Mouse (Mus musculus): ENCODE measurements at regions not wholly inside any gene's neighbourhood (a gene's known extent, or its start where the extent isn't known, plus 50 kb on each side); places are given as distances from the start of the nearest gene placed in this dataset.

GRCm38 (mm10) chr2:61354104-61354503, 224.3 kb upstream of the Tank start:
- no peak for DNase-seq (ENCODE audit: low spot score)

DNA sequence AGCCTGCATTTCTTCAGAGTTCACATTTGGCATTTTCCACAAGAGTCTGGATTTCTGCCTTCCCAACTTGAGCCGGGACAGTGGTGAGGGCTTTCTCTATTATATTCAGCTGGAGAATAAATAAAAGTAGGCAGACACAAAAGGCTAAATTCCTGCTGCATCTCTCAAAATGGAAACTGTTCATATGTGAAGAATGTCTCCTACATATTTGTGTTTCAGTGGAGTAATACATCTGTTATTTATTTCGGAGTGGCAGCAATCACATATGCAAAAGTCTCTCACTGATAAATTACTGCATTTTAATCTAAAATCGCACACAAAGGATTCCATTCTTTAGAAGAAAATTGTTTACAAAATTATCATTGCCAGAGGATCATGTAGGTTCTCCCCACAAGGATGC, 230.9 kb upstream of the Tank start:
- no peak for DNase-seq (ENCODE audit: low spot score)

DNA sequence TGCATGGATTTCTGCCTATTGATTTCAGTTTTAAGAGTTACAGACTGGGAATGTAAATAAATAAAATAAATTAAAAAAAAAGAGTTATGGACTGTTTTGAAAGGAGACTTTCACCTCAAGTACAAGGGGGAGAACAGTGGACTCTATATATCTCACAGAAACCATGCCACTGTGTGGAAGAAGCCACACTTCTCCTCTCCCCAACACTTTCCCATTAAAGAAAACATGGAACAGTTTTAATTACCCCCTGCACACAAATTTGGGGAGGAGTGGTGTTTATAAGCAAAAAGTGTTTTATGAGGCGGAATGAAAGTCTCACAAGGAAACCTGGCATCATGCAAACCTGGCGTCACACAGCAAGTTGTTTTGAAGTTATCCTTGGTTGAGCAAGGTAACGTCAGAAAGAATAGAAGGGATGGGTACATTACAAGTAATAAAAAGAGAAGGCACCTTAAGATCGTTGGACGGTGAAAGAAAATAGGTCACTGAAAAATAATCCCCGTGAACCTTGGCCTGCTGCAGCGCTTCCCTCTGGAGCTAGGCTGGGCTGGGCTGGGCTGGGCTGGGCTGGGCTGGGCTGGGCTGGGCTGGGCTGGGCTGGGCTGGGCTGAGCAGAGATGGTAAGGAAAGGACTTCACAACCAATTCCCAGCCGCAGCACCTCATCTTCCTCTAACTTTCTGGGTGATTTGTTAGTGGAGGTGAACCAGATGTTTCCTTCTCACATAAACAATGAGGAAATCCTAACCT, 232.2 kb upstream of the Tank start:
- no peak for DNase-seq (ENCODE audit: low spot score)

- DNase-seq (ENCODE audit: low spot score), result no peak
These were observed 233.1 kb upstream of the Tank start for GRCm38 (mm10) chr2:61345311-61345710.

DNA sequence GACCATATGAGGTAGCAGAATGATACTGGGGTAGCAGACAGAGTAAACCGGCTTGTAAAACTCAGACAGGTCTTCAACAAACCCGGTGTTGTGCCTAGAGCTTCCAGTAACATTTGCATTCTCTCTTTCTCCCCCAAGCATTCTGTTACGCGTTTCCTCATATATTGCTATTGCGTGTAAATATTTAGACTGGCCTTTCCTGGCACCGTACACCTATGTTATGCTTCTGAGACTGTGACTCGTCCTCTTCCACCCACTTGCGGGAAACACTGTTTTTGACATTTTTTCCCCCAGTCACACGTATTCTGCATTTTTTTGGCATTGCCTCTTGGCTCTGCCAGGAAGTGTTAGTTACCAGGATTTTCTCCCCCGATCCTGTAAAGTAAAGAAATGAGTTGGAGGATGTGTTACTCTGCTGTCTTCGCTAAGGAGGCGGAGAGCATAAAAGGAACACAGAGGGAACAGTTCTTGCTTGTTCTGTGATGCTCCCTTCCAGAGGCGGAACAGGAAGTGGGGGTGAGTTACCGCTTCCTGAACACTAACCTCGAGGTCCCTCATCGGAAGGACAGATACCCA, 233.7 kb upstream of the Tank start:
- DNase-seq (ENCODE audit: low spot score), result no peak

GRCm38 (mm10) chr2:61341254-61341653, 237.1 kb upstream of the Tank start:
- no peak for DNase-seq (ENCODE audit: low spot score)

GRCm38 (mm10) chr2:61319226-61319625, 259.2 kb upstream of the Tank start:
- no peak for DNase-seq (ENCODE audit: low spot score)

DNA sequence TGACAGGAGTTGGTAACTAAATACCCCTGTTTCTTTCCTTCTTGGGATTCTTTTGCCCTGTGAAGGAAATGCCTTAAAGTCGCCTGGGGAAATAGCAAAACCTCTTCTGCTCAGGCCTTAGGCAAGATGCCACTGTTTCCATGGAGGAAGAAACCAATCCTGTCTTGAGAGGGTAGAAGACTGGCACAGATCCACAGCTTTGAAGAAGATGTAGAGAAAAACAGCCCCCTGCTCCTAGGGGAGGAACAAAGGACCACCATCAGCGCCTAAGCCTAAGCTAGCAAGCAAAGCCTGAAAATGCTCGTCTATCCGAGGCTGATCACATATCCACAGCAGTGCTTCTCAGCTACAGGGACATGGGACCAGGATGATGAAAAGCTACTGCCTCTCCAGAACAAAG, 268.0 kb upstream of the Tank start:
- no peak for DNase-seq (ENCODE audit: low spot score)

DNA sequence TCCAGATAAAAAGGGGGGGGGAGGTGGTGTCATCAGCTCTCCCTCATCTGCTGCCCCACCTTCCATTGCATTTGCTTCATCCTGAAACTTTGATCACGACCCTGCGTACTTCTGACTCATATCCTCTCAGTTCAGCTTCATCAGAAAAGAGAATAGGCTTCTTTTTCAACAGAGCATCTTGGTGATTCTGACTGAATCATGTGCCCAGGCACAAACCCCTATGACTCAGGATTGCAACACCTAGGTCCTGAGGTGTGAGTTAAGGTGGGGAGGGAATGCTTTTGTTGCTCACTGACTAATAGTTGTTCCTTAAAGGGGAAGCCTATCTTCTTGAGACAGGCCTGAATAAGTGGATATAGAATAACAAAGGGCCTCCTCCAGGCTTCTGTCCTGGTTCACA, 269.2 kb upstream of the Tank start:
- no peak for DNase-seq (ENCODE audit: low spot score)

- no peak for DNase-seq (ENCODE audit: low spot score)
These were observed 281.2 kb upstream of the Tank start for GRCm38 (mm10) chr2:61297135-61297534.

GRCm38 (mm10) chr2:61296606-61297005, 281.8 kb upstream of the Tank start:
- no peak for DNase-seq (ENCODE audit: low spot score)

DNA sequence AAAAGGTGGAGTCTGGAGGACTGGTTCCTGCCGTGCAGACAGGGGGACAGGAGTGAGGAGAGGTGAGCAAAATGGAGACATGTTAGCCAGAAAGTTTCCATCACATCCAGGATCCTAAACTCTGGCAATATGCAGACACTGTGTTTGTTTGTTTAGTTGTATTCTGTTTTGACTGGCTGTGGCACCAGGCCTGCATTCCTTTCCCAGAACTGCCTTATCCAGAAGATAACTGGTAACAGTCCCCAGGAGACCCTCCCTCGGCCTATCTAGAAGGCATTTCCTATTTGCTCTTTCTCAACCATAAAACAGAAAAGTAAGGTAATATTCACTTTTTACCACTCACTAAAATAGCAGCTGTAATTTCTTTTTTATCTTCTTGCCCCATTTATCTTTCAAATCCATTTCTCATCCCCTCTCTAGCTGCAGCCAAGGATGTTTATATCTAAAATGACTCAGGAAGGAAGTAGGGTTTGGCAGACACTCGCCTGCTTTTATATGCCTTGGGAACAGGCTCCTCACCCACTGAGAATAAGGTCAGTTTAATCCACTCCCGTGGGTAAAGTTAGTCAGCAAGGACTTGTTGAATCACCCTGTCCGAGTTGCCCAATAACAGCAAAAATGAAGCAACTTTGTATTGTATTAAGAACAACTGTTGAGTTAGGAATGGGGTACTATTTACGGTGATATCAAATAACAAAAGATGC, 283.0 kb upstream of the Tank start:
- DNase-seq (ENCODE audit: low spot score), result no peak

GRCm38 (mm10) chr2:61288246-61288645, 290.1 kb upstream of the Tank start:
- no peak for DNase-seq (ENCODE audit: low spot score)

- DNase-seq (ENCODE audit: low spot score), result no peak
These were observed 293.7 kb upstream of the Tank start for GRCm38 (mm10) chr2:61284706-61285105.

GRCm38 (mm10) chr2:61283829-61284601, 294.4 kb upstream of the Tank start:
- no peak for DNase-seq (ENCODE audit: low spot score)

- no peak for DNase-seq (ENCODE audit: low spot score)
These were observed 305.7 kb upstream of the Tank start for GRCm38 (mm10) chr2:61272721-61273120.

- no peak for DNase-seq (ENCODE audit: low spot score)
These were observed 304.7 kb upstream of the Rbms1 start for GRCm38 (mm10) chr2:61267706-61268105.

DNA sequence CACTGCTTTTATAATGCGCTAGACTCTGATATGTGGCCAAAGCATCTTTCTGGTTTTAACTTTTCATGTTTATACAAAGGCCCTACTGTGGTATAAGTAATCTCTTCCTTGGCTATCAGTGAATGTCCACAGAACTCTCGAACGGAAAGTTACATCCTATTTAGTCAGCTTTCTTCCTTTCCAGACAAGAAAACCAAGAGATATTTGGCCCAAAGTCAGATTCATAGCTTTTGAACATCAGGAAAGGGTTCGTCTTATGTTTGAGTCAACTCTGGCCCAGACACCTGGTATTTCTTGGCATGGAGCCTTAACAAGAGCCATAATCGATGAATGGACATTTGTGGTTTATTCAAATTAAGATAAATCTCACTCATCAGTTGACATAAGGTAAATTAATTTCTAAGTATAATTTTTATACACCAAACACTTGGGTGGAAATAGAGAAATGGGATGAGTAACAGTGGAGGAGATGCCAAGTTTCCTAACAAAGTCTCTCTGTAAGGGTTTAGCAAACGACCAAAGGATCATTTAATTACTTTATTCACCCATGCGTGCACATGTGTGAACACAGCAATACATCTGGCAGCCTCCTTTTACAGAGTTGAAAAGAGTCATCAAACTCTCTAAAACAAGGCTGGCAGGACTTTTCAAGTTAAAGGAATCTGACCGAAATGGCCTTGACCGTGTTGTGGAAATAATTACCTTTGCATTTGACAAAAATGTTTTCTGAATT, 287.2 kb upstream of the Rbms1 start:
- DNase-seq (ENCODE audit: low spot score), result no peak

DNA sequence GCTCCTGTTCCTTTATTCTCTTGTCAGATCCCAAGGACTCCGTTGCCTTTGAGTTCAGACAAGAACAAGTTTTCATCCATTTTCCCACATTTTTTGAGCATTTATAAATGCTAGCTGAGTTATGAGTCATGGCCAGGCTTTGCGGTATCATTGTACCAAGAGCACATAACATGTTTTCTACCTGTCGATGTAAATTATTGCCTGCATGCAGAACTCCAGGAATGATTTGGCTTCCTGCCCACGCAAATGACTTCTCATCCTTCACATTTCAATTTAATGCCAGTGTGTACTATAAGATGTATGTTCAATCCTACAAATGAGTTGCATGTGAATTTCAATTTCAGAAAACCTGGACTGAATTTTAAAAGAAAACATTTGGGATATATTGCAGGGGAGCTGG, 285.0 kb upstream of the Rbms1 start:
- no peak for DNase-seq (ENCODE audit: low spot score)

DNA sequence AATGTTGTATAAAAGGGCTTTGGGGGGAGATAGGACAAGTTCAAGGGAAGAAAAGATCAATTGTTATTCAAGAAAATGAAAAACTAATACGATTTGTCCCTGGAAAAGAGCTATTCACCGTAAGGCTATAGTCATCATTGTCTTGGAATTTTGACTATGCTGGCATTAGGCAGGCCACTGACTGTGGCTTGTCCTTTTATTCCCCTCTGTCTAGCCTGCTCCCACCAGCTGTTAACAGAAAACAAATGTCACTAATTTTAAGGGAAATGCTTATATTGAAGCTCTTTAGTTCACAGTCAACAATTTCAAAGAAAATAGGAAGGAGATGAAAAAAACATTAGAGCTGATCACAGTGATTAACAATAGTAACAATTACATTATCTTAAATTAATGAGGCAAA, 284.3 kb upstream of the Rbms1 start:
- DNase-seq (ENCODE audit: low spot score), result no peak

- no peak for DNase-seq (ENCODE audit: low spot score)
These were observed 283.8 kb upstream of the Rbms1 start for GRCm38 (mm10) chr2:61246691-61247258.

DNA sequence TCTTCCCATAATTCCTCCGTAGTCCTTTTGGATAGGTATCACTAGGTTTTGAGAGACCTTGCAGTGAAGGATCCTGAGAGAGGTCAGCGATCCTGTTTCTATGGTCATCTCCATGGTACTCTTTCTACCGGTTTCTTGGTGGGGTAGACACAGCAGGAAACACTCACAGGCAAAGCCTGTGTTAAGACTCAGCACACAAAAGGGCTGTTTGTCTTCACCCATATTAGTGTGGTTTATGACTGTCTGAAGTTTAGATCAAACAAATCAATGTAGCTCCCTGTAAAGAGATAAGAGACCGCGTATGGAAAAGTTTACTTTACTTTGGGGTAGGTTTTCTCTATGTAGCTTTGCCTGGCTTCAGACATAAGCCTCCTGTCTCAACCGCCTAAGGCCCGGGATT, 282.5 kb upstream of the Rbms1 start:
- DNase-seq (ENCODE audit: low spot score), result no peak
